Mouse (Mus musculus) liver, embryonic 15.5 days (tissue): ENCODE measurements at regions not wholly inside any gene's neighbourhood (a gene's known extent, or its start where the extent isn't known, plus 50 kb on each side); places are given as distances from the start of the nearest gene placed in this dataset. TPM values are rescaled to one million over a fixed set of nuclear protein-coding genes. Genes with fewer than 3 reads are reported as not detected.

Experiments used
- ATAC-seq: fragments of 200-750 bp; cut with Nextera tagmentation; 2 replicates; pipeline ENCODE4 v1.8.0; 2017; ENCODE audit warnings: moderate number of reproducible peaks, mild to moderate bottlenecking, moderate library complexity; ENCODE audit not compliant: insufficient read depth
- H3K27ac ChIP-seq: fragments of 300-500 bp; sonication (generic); replicated peaks from 2 replicates; pipeline ENCODE4 v1.5.1; 2015; ENCODE audit warnings: mild to moderate bottlenecking, inconsistent platforms
- H3K27me3 ChIP-seq: fragments of 300-500 bp; sonication (generic); 2 replicates; pipeline ENCODE4 v1.6.1; 2015; ENCODE audit warnings: mild to moderate bottlenecking, inconsistent platforms
- H3K36me3 ChIP-seq: fragments of 300-500 bp; sonication (generic); replicated peaks from 2 replicates; pipeline ENCODE4 v1.6.1; 2015; ENCODE audit warnings: moderate library complexity, mild to moderate bottlenecking, inconsistent platforms
- H3K4me1 ChIP-seq: fragments of 300-500 bp; sonication (generic); replicated peaks from 2 replicates; pipeline ENCODE4 v1.6.1; 2015; ENCODE audit warnings: inconsistent platforms
- H3K4me2 ChIP-seq: fragments of 300-500 bp; sonication (generic); 2 replicates; pipeline ENCODE4 v1.6.1; 2015; ENCODE audit warnings: moderate library complexity, mild to moderate bottlenecking, inconsistent platforms
- H3K4me3 ChIP-seq: fragments of 300-500 bp; sonication (generic); replicated peaks from 2 replicates; pipeline ENCODE4 v1.5.1; 2015; ENCODE audit warnings: mild to moderate bottlenecking, inconsistent platforms
- H3K9ac ChIP-seq: fragments of 300-500 bp; sonication (generic); 2 replicates; pipeline ENCODE4 v1.6.1; 2015; ENCODE audit warnings: moderate library complexity, mild to moderate bottlenecking, inconsistent platforms
- H3K9me3 ChIP-seq: fragments of 300-500 bp; sonication (generic); replicated peaks from 2 replicates; pipeline ENCODE4 v1.6.1; 2016; ENCODE audit warnings: inconsistent platforms
- WGBS: fragments of 180-500 bp; shearing (Covaris S2); methylation state at CpG from one replicate; pipeline ENCODE4 v1.1.7; 2015; ENCODE audit warnings: mixed read lengths; ENCODE audit not compliant: insufficient replicate concordance; 5-methylcytosine and 5-hydroxymethylcytosine counted together
- microRNA counts: library from miRNA; unstranded; fragments of <30 nt; microRNA quantifications from one replicate; lab custom pipeline; 2016
- microRNA-seq: library from miRNA; unstranded; fragments of <30 nt; microRNA quantifications from one replicate; pipeline ENCODE4, GENCODE M21; 2016

DNA sequence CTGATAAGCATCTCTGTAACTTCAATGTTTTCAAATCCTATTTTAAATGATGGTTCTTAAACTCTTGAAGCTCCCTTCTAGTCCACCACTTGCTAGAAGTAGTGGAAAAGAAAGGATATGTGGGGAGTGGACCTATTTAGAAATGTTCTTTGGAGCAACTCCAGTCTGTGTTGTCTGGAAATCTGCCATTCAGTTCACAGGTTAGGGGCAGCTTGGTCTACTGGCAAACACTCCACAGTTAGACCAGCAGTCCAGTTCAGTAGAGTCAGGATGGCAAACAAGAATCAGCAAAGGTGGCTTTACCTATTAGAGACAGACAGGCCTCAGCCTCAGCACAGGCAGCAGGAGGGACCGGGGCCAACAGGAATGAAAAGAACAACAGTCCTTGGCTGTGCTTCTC lies 67.3 kb upstream of the Dpyd start:
- Histone ChIP-seq H3K9me3 (no peaks in the 10 kb centered on the region), H3K36me3 (no peaks in the 10 kb centered on the region), H3K4me2 (no peak overlapping the region), H3K27me3 (no peaks in the 10 kb centered on the region), H3K4me3 (no peak overlapping the region), H3K4me1 (no peaks in the 10 kb centered on the region), H3K27ac (no peak overlapping the region), H3K9ac (no peak overlapping the region)
- 69% methylated on average over 1 of the region's 1 CpGs for WGBS
- ATAC-seq, result no peak

DNA sequence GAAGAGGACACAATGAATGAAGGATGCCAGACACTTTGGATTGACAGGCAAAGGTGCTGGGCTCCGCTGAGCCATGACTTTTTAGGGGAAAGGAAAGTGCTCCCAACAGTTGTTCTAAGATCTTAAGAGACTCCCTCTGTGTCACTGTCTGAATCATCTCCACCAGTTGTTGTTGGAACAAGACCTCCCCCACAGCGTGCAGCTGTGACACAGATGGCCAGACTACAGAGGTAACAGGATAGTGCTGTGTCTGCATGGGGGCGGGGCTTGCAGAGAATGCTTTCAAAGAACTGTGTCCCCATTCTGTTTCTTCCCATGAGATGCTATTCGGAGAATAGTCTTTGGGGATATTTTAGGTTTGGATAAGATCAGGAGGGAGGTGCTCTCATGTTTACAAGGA lies 61.7 kb upstream of the Dpyd start:
- H3K4me2 ChIP-seq, result no peak overlapping the region
- no peak overlapping the region for H3K4me3 ChIP-seq
- no peak overlapping the region for H3K27ac ChIP-seq
- H3K9ac ChIP-seq, result no peak overlapping the region
- no peaks in the 10 kb centered on the region for H3K27me3 ChIP-seq
- no peaks in the 10 kb centered on the region for H3K36me3 ChIP-seq
- H3K9me3 ChIP-seq, result no peaks in the 10 kb centered on the region
- 36% methylated on average over 4 of the region's 4 CpGs for WGBS
- no peaks in the 10 kb centered on the region for H3K4me1 ChIP-seq
- no peak for ATAC-seq

DNA sequence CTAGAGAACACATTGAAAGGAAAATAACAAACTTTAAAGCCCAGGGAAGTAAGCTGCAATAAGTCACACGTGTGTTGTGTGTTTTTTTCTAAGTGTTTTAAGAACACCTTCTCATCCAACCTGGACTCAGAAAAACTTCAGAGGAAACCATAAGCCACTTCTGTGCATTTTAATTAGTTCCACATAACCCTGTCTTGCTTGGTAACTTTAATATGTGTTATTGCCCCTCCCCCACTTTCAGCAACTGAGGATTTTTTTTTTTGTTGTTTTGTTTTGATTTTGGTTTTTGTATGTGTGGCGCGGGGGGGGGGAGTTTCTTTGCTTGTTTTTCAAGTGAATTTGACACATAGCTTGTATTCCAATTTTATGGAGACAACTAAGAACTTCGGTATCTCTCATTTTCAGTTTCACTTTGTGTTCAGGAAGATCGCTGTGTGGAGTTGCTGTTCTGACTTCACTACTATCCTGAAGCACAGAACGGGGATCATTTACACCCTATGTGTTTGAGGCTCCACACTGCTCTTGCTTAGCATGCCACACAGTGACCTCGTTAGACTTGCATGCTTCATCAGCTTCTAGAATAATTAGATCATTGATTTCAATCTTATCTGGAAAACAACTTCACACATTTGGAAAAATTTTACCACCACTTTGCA lies 54.2 kb upstream of the Dpyd start:
- WGBS, result 60% methylated on average over 7 of the region's 7 CpGs
- Histone ChIP-seq H3K4me3 (no peak overlapping the region), H3K9me3 (no peaks in the 10 kb centered on the region), H3K9ac (no peak overlapping the region), H3K27me3 (no peaks in the 10 kb centered on the region), H3K36me3 (no peaks in the 10 kb centered on the region), H3K4me2 (no peak overlapping the region), H3K4me1 (no peaks in the 10 kb centered on the region), H3K27ac (no peak overlapping the region)
- no peak for ATAC-seq

DNA sequence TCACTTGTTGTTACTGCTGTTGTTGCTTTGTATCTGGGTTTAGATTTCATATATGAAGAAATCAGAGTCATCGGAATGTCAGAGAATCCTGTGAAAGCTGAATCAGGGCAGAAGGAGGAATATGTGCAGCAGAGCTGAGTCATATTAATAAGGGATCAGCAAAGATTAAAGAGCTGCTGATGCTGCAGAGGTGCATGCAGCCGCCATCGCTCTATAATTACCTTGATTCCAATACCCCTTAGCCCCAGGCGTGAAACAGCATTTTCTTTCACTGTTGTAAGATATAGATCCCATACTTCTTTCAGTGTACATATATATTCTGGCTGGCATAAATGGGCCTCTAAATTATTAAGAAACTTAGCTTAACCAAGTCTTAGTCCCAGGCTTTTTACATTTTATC lies 51.1 kb upstream of the Dpyd start:
- H3K9ac ChIP-seq, result no peak overlapping the region
- no peak overlapping the region for H3K27ac ChIP-seq
- H3K27me3 ChIP-seq, result no peaks in the 10 kb centered on the region
- H3K36me3 ChIP-seq, result no peaks in the 10 kb centered on the region
- H3K4me3 ChIP-seq, result no peak overlapping the region
- ATAC-seq, result no peak
- H3K9me3 ChIP-seq, result no peaks in the 10 kb centered on the region
- H3K4me2 ChIP-seq, result no peak overlapping the region
- 83% methylated on average over 4 of the region's 4 CpGs for WGBS
- no peaks in the 10 kb centered on the region for H3K4me1 ChIP-seq

DNA sequence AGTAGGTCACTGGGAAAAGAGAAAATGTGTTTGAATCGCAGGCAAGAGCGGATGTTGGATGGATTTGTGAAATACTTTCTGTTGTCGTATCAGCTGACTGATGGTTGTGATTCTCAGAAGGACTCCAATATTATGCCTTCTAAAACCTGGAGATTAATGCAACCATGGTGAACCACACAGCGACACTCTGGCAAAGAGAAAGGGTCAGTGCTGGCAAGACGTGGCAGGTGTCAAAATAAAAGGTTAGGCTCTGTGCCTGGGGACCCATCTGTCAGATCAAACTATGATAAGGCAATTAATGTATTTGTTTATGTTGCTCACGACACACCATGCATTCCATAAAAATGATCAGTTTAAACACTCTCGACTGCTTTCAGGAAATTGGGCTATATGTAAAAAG lies 50.0 kb upstream of the Dpyd start:
- H3K27me3 ChIP-seq, result no peaks in the 10 kb centered on the region
- H3K36me3 ChIP-seq, result no peaks in the 10 kb centered on the region
- no peak overlapping the region for H3K27ac ChIP-seq
- no peaks in the 10 kb centered on the region for H3K4me1 ChIP-seq
- H3K4me2 ChIP-seq, result no peak overlapping the region
- no peaks in the 10 kb centered on the region for H3K9me3 ChIP-seq
- no peak overlapping the region for H3K4me3 ChIP-seq
- 57% methylated on average over 7 of the region's 7 CpGs for WGBS
- no peak overlapping the region for H3K9ac ChIP-seq
- no peak for ATAC-seq

MicroRNAs in the stretch of these regions (microRNA counts, 519-probe panel; counts per million panel counts)
- microRNA mmu-miR-137 (lab: Ali Mortazavi, UCI), result 2,549 counts per million, percentile 47 among the panel's probes with 10 or more counts

Small RNAs in the stretch of these regions (microRNA-seq; reads per million reads assigned to microRNA genes)
- not detected for gene Gm24155
- gene Mir137, result 93.4 reads per million, percentile 53 among the genes with 10 or more reads in this experiment
